Mouse (Mus musculus) right cerebral cortex, postnatal 10 days (tissue): ENCODE measurements around the gene Nbea.

ENCODE experiments used
- DNase-seq, 2 experiments: peaks; one replicate each; pipeline ENCODE4 v3.0.0; 2021; ENCODE audit warnings: low spot score in 2 of 2

The Nbea gene

DNA sequence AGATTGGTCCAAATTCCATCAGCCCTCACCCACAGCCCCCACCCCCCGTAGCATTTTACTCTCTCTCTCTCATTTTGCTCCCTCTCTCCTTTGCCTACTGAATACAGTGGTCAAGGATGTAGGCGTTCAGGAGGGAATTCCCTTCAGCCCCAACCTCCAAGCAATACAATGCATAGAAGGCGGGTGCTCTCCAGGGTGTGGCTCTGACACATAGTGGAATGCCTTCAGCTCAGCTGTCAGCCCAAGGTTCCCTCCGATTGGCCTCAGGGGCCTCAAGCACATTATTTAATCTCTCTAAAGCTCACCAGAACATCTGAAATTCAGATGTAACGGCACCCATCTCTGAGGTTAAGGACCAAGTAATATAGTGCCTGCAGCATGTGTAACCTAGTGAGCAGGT, 590.2 kb downstream of the Nbea start:
- DNase-seq, result no peak

DNA sequence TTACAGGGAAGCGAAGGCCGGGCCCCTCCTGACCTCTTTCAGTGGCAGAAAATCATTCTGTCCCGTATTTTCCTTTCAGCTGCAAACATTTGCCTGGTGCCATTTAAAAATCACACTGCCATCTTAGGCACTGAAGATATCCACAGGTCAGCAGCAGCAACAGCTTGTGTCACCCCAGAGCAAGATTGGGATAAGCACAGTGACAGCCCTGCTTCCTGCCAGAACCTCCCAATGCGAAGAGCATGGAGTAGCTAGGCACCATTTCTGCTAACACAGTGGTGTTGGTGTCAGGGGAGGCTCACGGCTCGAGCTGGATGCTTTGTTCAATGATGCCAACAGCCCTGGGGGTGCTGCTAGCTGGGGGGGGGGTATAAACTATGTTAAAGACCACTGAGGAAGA, 592.8 kb downstream of the Nbea start:
- no peak for DNase-seq

DNA sequence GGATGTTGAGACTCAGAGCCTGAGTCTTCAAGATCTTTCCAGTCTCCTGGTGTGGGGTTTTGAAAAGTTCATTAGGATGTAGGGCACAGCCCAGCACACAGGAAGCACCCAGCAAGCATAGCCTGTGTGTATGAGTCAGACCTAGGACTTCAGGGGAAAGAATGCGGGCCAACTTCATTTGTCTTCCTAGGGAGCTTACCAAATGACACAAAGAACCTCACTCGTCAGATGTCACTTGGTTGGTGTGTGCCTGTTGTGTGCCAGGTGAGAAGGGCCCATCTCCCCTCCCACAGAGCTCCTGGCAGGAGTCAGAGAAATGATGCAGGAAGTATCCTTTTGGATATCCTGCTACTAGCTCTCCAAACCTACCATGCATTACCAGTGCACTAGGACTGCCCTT, 593.2 kb downstream of the Nbea start:
- DNase-seq, result no peak

DNA sequence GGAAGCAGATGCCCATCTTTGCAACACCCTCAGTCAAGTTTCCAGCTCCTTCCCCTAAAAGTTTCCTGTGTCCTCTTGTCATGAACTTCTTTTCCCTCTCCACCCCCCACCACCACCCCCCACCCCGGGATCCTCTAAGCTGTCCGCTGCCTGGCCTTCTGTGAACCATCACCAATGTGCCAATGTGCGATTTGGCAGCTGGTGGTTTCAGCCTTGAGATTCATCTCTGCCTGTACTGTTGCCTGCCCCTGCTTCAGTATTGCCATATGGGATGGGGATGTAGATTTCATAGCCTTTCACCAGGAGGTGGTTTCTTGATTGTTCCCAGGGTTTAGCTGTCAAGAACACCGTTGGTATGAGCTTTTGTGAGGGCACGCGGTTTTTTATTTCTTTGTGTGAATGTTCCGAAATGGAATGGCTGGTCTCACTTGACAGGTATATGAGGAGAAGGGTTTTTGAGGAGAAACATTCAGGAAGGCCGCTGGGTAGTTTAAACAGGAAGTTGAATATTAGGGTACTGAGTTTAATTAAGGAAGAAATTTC, 594.0 kb downstream of the Nbea start:
- no peak for DNase-seq

DNA sequence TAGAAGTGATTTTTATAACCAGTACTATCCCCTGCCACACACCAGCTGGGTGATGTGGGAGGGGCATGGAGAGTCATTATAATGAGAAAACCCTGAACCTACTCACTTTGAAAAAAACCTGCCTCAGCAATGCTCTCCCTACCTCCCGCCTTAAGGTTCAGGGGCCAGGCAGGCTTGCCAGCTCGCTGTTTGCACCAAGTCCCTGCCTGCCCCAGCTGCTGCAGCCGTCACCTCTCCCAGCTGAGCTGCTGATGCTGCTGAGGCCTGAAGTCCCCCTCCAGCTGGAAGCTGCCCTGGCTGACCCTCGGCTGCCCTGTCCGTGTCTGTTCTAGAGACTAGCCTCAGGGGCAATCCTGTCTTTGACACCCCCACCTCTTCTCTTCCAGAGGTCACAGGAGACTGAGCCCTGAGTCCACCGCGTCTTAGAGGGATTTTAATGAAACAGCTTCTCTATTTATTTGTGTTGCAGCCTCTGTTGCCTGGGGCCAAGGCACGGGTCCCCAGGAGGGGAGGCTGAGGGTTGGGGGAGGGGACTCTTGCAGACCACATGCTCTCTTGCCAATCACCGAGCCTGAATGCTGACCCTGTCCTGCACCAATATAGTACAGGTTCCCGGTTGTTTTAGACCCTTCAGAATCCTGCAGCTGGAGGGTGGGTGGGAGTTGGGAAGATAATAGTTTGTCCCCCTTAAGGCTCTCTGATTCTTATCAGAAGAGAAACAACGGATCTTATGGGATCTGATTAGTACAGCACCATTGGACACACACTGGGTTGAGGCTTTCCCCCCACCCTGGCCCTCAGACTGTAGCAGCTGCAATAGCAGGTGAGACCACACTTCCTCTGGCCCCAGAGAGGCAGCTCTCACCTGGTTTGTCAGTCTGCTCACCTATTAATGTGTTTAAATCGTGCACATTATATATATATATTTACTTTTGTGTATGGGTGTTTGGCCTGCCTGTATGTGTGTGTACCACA, 595.2 kb downstream of the Nbea start:
- DNase-seq, result no peak

DNA sequence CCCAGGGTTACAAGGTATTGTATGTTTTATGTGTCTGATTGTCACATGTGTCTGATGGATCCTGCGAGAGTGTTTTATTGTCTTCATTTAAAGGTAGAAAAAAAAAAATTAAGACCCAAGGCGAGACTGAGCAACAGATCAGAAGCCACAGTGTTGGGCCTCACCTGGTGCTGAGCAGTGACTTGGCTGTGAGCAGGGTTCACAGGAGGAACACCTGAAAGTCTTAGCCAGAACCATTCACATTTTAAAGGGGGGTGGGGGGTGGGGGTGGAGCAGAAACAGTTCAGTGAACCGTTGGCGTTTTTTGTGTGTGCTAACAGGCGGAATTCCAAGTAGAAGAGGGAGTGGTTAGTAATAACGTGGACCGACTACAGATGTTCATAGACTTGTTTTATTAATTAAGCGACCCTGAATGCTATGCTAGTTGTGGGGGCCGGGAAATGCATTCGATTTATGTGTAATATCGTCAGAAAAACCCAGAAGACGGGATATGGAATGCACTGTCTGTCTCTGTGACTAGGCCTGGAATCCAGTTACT, 596.0 kb downstream of the Nbea start:
- no peak for DNase-seq
